Mouse (Mus musculus): ENCODE measurements around the gene Naa40.

Naa40 gene

DNA sequence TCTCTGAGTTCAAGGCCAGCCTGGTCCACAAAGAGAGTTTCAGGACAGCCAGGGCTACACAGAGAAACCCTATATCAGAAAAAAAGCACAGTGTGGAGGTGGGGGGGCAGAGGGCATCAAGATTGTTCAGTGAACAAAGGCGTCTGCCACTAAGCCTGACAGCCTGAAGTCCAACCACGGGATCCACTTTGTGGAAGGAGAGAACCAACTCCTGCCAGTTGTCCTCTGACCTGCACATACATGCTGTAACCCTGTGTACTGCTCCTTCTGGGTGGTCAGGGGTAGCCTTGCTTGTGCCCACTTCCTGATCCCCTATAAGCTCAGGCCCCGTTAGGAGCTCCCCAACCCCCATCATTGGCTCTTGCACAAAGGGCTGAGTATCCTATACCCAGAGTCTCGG lies 55.9 kb downstream of the Naa40 start:
- in situ Hi-C loops (cut with MboI, MseI) = no loop called here

DNA sequence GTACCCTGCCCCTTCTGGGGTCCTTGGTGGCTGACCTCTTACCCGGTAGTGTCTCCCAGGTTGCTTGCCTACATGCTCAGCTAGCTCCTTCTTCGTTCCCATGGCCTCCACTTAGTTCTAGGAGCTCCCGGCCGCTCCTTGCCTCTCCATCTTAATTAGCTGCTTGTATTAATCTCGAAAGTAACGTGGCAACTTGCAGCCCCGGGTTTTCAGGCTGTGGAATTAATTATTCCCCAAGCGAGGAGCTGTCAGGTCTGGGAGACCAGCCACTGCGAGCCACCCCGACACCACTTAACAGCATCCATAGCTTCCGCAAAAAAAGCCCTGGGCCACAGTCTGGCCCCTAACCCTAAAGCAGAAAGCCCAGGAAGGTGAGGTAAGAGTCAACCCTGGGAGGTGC lies 57.6 kb downstream of the Naa40 start:
- in situ Hi-C loops (cut with MboI, MseI) = no loop called here

GRCm38 (mm10) chr19:7182273-7182949 lies 58.6 kb downstream of the Naa40 start:
- in situ Hi-C loops (cut with MboI, MseI) = no loop called here

- in situ Hi-C loops (cut with MboI, MseI) = no loop called here
Observed at GRCm38 (mm10) chr19:7181496-7181895, 59.5 kb downstream of the Naa40 start.

DNA sequence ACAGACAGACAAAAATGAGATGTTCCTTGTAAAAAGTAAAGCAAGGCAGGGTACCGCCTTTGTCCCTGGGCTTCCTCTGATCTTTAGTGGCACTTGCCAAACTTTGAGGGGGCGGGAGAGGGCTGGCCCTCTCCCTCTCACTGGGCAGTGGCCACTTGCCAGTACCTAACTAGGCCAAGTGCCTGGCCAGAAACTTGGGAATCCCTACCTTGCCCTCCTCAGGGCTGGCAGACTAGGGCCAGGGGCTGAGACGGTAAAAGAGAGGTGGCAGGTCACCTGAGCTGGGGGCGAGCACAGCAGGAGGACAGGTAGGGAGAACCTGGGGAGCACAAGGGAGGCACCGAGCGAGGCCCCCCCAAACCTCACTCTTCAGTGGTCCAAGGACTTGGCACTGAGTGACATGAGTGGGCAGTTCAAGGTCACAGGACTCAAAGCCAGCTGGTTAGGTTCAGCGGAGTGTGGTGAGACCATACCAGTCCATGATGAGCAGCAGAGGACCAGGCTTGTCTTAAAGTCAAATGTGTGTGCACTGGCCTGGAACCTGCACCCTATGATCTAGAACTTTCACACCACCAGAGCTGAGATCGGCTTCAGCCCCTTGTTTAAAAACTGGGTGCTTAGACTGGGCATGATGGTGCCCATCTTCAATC lies 60.1 kb downstream of the Naa40 start:
- in situ Hi-C loops (cut with MboI, MseI) = no loop called here

DNA sequence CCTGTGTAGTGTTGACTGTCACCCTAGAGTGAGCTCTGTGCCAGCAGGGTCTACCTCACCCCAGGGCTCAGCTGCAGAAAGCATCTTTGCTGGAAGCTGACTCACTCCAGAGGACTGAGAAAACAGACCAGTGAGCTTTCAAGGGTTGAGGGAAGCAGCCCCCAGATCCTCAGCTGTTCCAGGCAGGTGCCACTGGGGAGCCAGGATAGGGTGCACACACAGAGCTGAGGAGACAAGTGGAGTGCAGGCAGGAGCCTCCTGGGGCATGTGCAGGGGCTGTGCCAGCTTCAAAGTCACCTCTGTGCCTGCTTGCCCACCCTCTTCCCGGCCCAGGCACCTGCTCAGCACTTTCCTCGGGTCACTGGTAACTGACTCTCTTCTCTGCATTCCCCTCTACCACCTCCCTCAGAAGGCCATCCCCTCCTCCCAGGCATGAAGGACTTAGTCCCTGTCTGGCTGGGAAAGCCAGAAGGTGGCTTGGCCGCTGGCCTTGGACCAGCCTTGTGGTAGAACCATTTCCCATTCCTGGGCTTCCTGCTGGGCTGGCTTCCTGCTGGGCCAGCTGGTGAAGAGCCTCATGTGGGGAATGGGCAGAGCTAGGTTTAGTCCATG lies 62.0 kb downstream of the Naa40 start:
- in situ Hi-C loops (cut with MboI, MseI) = loop anchor here (10.0 kb wide), 1 partner anchor 1004 kb away; no protein-coding TSS in a partner anchor

GRCm38 (mm10) chr19:7177804-7178511 lies 63.0 kb downstream of the Naa40 start:
- in situ Hi-C loops (cut with MboI, MseI) = loop anchor here (10.0 kb wide), 1 partner anchor 1003 kb away; no protein-coding TSS in a partner anchor

DNA sequence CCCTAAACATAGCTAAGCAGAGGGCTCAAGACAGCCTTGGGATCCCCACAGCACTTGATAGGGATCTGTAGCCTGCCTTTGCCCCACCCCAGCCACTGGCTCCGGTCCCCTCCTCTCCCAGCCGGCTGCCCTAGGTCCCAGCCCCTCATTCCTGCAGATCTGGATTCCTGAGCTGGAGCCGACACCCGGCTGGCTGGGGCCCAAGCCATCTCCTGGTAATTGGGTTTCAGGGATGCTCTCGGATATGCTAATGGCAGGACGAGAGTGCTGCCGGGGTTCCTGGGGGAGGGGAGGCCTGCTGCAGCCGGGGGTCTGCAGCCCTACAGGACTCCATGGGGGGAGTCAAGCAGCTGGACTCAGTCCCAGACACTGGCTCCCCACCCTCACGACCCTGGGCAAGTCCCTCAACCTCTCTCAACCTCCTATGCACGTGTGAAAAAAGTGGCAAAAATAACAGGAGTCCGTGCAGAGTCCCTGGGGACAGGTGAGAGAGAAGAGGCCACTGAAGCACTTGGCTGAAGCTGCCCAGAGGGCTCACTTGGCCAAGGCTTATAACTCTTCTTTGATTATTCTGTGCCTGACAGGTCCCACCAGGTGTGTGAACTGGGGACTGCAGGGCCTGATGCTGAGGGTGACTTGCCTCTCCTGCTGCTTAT lies 64.8 kb downstream of the Naa40 start:
- in situ Hi-C loops (cut with MboI, MseI) = loop anchor here (10.0 kb wide), 1 partner anchor 1001 kb away; no protein-coding TSS in a partner anchor

All from T-helper 2 cell (primary cell).